Mouse (Mus musculus): Measurements from ENCODE around the gene Trpm6. TPM values are rescaled to one million over a fixed set of nuclear protein-coding genes. Genes with fewer than 3 reads are reported as not detected.

The Trpm6 gene
- total and polyA plus RNA-seq, 3 experiments: not detected

GRCm38 (mm10) chr19:18757191-18757590 lies 7.4 kb downstream of the Trpm6 start:
- in situ Hi-C loops (cut with MboI; ENCODE audit: low pct_ligation_motif_present, low pct_unique_long_range_greater_than_20kb, low sequenced_read_pairs): no loop called here
- Histone ChIP-seq H3K36me3 (replicated peaks in 1 of 2; ENCODE audit: control insufficient read depth in 1 of 2, insufficient read depth in 1 of 2, low read length in 1 of 2) (no peaks in the 10 kb centered on the region), H3K4me2 (ENCODE audit: insufficient read depth, low read depth, poor library complexity, severe bottlenecking) (no peak overlapping the region), H3K9me3 (replicated peaks; ENCODE audit: low read length) (no peaks in the 10 kb centered on the region), H3K4me1 (ENCODE audit: control insufficient read depth in 1 of 2, insufficient read depth in 2 of 2) (no peaks in the 10 kb centered on the region), H3K27ac (ENCODE audit: insufficient read depth, low read depth) (no peak overlapping the region), H3K9ac (ENCODE audit: insufficient read depth, low read depth) (no peak overlapping the region), H3K79me2 (replicated peaks; ENCODE audit: control insufficient read depth, extremely low read depth, insufficient read depth, poor library complexity, severe bottlenecking) (no peaks in the 10 kb centered on the region), H3K4me3 (replicated peaks in 1 of 3; ENCODE audit: low read depth in 2 of 3, low read length in 2 of 3, poor library complexity in 1 of 3) (no peak overlapping the region), H3K27me3 (replicated peaks) (no peaks in the 10 kb centered on the region)
- no peak for DNase-seq (ENCODE audit: extremely low read depth)
- dilution Hi-C loops (cut with MboI; ENCODE audit: extremely low pct_ligation_motif_present, extremely low pct_unique_long_range_greater_than_20kb, low sequenced_read_pairs): no loop called here
- TF ChIP-seq MYC (IDR thresholded peaks at IDR 0.05; ENCODE audit: low read depth, low read length): no peak
- TF ChIP-seq CHD1 (IDR thresholded peaks at IDR 0.05; ENCODE audit: low read depth, low read length): no peak
- TF ChIP-seq SIN3A (IDR thresholded peaks at IDR 0.05; ENCODE audit: low read length): no peak
- no peak for TF ChIP-seq RAD21 (IDR thresholded peaks at IDR 0.05; ENCODE audit: low read depth, low read length)
- TF ChIP-seq ETS1 (conservative IDR thresholded peaks at IDR 0.05; ENCODE audit: low read depth, low read length): no peak
- TF ChIP-seq BHLHE40 (IDR thresholded peaks at IDR 0.05; ENCODE audit: low read depth, low read length): no peak
- TF ChIP-seq UBTF (IDR thresholded peaks at IDR 0.05; ENCODE audit: low read depth, low read length): no peak
- no peak for TF ChIP-seq SMC3 (IDR thresholded peaks at IDR 0.05; ENCODE audit: low read depth, low read length)
- TF ChIP-seq MXI1 (IDR thresholded peaks at IDR 0.05; ENCODE audit: low read depth, low read length): no peak
- TF ChIP-seq TBP (conservative IDR thresholded peaks at IDR 0.05; ENCODE audit: low read depth, low read length): no peak
- TF ChIP-seq PAX5 (IDR thresholded peaks at IDR 0.05; ENCODE audit: low read length): no peak

- TF ChIP-seq HCFC1 (IDR thresholded peaks at IDR 0.05; ENCODE audit: low read depth, low read length) (no peak), TCF12 (IDR thresholded peaks at IDR 0.05; ENCODE audit: low read depth, low read length) (no peak)
- dilution Hi-C loops (cut with MboI; ENCODE audit: extremely low pct_ligation_motif_present, extremely low pct_unique_long_range_greater_than_20kb, low sequenced_read_pairs): no loop called here
Measured at GRCm38 (mm10) chr19:18757706-18758105, 7.9 kb downstream of the Trpm6 start.

GRCm38 (mm10) chr19:18758269-18758668 lies 8.5 kb downstream of the Trpm6 start:
- Histone ChIP-seq H3K9me3 (replicated peaks; ENCODE audit: low read length) (no peaks in the 10 kb centered on the region), H3K36me3 (replicated peaks in 1 of 2; ENCODE audit: control insufficient read depth in 1 of 2, insufficient read depth in 1 of 2, low read length in 1 of 2) (no peaks in the 10 kb centered on the region), H3K4me3 (replicated peaks in 1 of 3; ENCODE audit: low read depth in 2 of 3, low read length in 2 of 3, poor library complexity in 1 of 3) (no peak overlapping the region), H3K27ac (ENCODE audit: insufficient read depth, low read depth) (no peak overlapping the region), H3K4me1 (ENCODE audit: control insufficient read depth in 1 of 2, insufficient read depth in 2 of 2) (no peaks in the 10 kb centered on the region), H3K9ac (ENCODE audit: insufficient read depth, low read depth) (no peak overlapping the region), H3K79me2 (replicated peaks; ENCODE audit: control insufficient read depth, extremely low read depth, insufficient read depth, poor library complexity, severe bottlenecking) (no peaks in the 10 kb centered on the region), H3K4me2 (ENCODE audit: insufficient read depth, low read depth, poor library complexity, severe bottlenecking) (no peak overlapping the region), H3K27me3 (replicated peaks) (no peaks in the 10 kb centered on the region)
- no peak for DNase-seq (ENCODE audit: extremely low read depth)
- TF ChIP-seq E2F4 (IDR thresholded peaks at IDR 0.05; ENCODE audit: insufficient replicate concordance, low read depth, low read length) (no peak), NRF1 (IDR thresholded peaks at IDR 0.05; ENCODE audit: low read depth, low read length) (no peak), SMC3 (IDR thresholded peaks at IDR 0.05; ENCODE audit: low read depth, low read length) (no peak), MXI1 (IDR thresholded peaks at IDR 0.05; ENCODE audit: low read depth, low read length) (no peak), CHD2 (IDR thresholded peaks at IDR 0.05; ENCODE audit: low read length) (no peak), RAD21 (IDR thresholded peaks at IDR 0.05; ENCODE audit: low read depth, low read length) (no peak)
- dilution Hi-C loops (cut with MboI; ENCODE audit: extremely low pct_ligation_motif_present, extremely low pct_unique_long_range_greater_than_20kb, low sequenced_read_pairs): no loop called here
- in situ Hi-C loops (cut with MboI; ENCODE audit: low pct_ligation_motif_present, low pct_unique_long_range_greater_than_20kb, low sequenced_read_pairs): no loop called here

More at GRCm38 (mm10) chr19:18757706-18758105, 7.9 kb downstream of the Trpm6 start:
- no peak overlapping the region for H3K27ac ChIP-seq (ENCODE audit: insufficient read depth, low read depth)
- no peak overlapping the region for H3K4me2 ChIP-seq (ENCODE audit: insufficient read depth, low read depth, poor library complexity, severe bottlenecking)
- no peaks in the 10 kb centered on the region for H3K79me2 ChIP-seq (replicated peaks; ENCODE audit: control insufficient read depth, extremely low read depth, insufficient read depth, poor library complexity, severe bottlenecking)
- no peaks in the 10 kb centered on the region for H3K4me1 ChIP-seq (ENCODE audit: control insufficient read depth in 1 of 2, insufficient read depth in 2 of 2)
- no peaks in the 10 kb centered on the region for H3K36me3 ChIP-seq (replicated peaks in 1 of 2; ENCODE audit: control insufficient read depth in 1 of 2, insufficient read depth in 1 of 2, low read length in 1 of 2)
- H3K9me3 ChIP-seq (replicated peaks; ENCODE audit: low read length): no peaks in the 10 kb centered on the region
- no peak for DNase-seq (ENCODE audit: extremely low read depth)
- H3K27me3 ChIP-seq (replicated peaks): no peaks in the 10 kb centered on the region
- H3K9ac ChIP-seq (ENCODE audit: insufficient read depth, low read depth): no peak overlapping the region
- in situ Hi-C loops (cut with MboI; ENCODE audit: low pct_ligation_motif_present, low pct_unique_long_range_greater_than_20kb, low sequenced_read_pairs): no loop called here
- no peak overlapping the region for H3K4me3 ChIP-seq (replicated peaks in 1 of 3; ENCODE audit: low read depth in 2 of 3, low read length in 2 of 3, poor library complexity in 1 of 3)

Measured in CH12.LX (cell line).